Mouse (Mus musculus): ENCODE results near the gene Tmem30c. TPM values are rescaled to one million over a fixed set of nuclear protein-coding genes. Genes with fewer than 3 reads are reported as not detected.

Gene Tmem30c
- polyA plus RNA-seq, 1 experiment from 2014 or later, result not detected

DNA sequence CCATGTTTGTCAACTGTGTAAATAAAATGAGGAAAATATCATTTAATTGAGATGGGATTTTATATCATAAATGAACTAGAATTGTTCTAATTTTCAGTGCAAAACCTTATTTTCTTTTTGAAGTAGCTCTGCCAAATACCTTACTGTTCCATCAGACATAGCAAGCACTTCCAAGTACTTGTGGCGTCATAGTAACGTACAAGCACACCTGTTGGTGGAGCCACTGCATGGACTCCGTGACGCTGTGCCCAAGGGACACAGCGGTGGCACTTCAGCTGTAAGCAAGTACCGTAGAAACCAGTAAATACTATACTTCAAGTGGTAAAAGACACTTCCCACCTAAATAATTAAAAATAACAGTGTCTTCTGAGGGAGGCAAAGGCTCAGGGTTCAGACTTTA is 72.3 kb downstream of the Tmem30c start:
- no peak for ATAC-seq (replicated peaks; ENCODE audit: low FRiP score, low read depth)
- Histone ChIP-seq H3K9me3 (replicated peaks; ENCODE audit: low read length) (no peaks in the 10 kb centered on the region), H3K27ac (no peak overlapping the region), H3K4me3 (replicated peaks; ENCODE audit: low read depth, low read length) (no peak overlapping the region), H3K27me3 (ENCODE audit: insufficient read depth, low read length) (no peaks in the 10 kb centered on the region), H3K9ac (ENCODE audit: low read depth, low read length) (no peak overlapping the region), H3K36me3 (ENCODE audit: insufficient read depth, low read length) (peaks cover 17% of the 10 kb centered on the region; the same call in 1 of the 2 replicates), H3K4me1 (replicated peaks; ENCODE audit: insufficient read depth, low read length) (no peaks in the 10 kb centered on the region), H3K4me2 (ENCODE audit: low read length) (no peak overlapping the region)
- TF ChIP-seq CTCF (IDR thresholded peaks at IDR 0.05; ENCODE audit: low read depth), result no peak
- WGBS, result 95% methylated on average over 6 of the region's 6 CpGs
- DNase-seq (ENCODE audit: low spot score), result no peak

Other genes starting within 250 kb of the Tmem30c start
- gene Tmem45a2, start 221.5 kb downstream of the Tmem30c start, polyA plus RNA-seq (2015; fragmentation: Nextera tagmentation; extraction: Ambion mirVana), result 0.22 and 0.28 TPM in 2 replicates
- gene Tomm70a, start 171.2 kb downstream of the Tmem30c start, polyA plus RNA-seq (2015; fragmentation: Nextera tagmentation; extraction: Ambion mirVana), result 37.6 and 41.5 TPM in 2 replicates
- 124 and 126 TPM in 2 replicates for gene Nit2, start 125.5 kb downstream of the Tmem30c start, polyA plus RNA-seq (2015; fragmentation: Nextera tagmentation; extraction: Ambion mirVana)
- gene Tbc1d23, start 61.4 kb downstream of the Tmem30c start, polyA plus RNA-seq (2015; fragmentation: Nextera tagmentation; extraction: Ambion mirVana), result 22.5 and 24.7 TPM in 2 replicates
- gene Filip1l, start 60.2 kb upstream of the Tmem30c start, polyA plus RNA-seq (2015; fragmentation: Nextera tagmentation; extraction: Ambion mirVana), result 30.4 and 32.5 TPM in 2 replicates

All from kidney, postnatal 0 days (tissue).